Mouse (Mus musculus): ENCODE results near the gene Ppip5k2. TPM values are rescaled to one million over a fixed set of nuclear protein-coding genes. Genes with fewer than 3 reads are reported as not detected.

Gene Ppip5k2
- total RNA-seq, 1 experiment, result 38.8 TPM

- in situ Hi-C loops (cut with MboI; ENCODE audit: low sequenced_read_pairs in 2 of 2, unreplicated experiment in 2 of 2), result no loop called here
- no peak for TF ChIP-seq ZC3H11A (IDR thresholded peaks at IDR 0.05; ENCODE audit: borderline replicate concordance, low read depth, low read length)
- TF ChIP-seq ZNF384 (IDR thresholded peaks at IDR 0.05; ENCODE audit: low read depth, low read length), result no peak
- TF ChIP-seq HCFC1 (IDR thresholded peaks at IDR 0.05; ENCODE audit: borderline replicate concordance, insufficient read depth, low read length), result no peak
- TF ChIP-seq CHD2 (IDR thresholded peaks at IDR 0.05; ENCODE audit: low read depth, low read length), result no peak
- no peak for TF ChIP-seq MAFK (IDR thresholded peaks at IDR 0.05; ENCODE audit: insufficient read depth, low read depth, low read length)
These were observed 15.6 kb upstream of the Ppip5k2 start for GRCm38 (mm10) chr1:97785685-97786393.

GRCm38 (mm10) chr1:97784928-97785327 is 14.7 kb upstream of the Ppip5k2 start:
- no peaks in the 10 kb centered on the region for H3K36me3 ChIP-seq (ENCODE audit: control insufficient read depth, insufficient read depth, low read length, poor library complexity, severe bottlenecking)
- no peaks in the 10 kb centered on the region for H3K4me1 ChIP-seq (ENCODE audit: control insufficient read depth in 2 of 2, insufficient read depth in 2 of 2, low read length in 2 of 2, poor library complexity in 1 of 2)
- in situ Hi-C loops (cut with MboI; ENCODE audit: low sequenced_read_pairs in 2 of 2, unreplicated experiment in 2 of 2), result no loop called here
- DNase-seq (ENCODE audit: low read depth, low spot score), result no peak
- TF ChIP-seq ZNF384 (IDR thresholded peaks at IDR 0.05; ENCODE audit: low read depth, low read length) (no peak), MAFK (IDR thresholded peaks at IDR 0.05; ENCODE audit: insufficient read depth, low read depth, low read length) (no peak), HCFC1 (IDR thresholded peaks at IDR 0.05; ENCODE audit: borderline replicate concordance, insufficient read depth, low read length) (no peak), CHD2 (IDR thresholded peaks at IDR 0.05; ENCODE audit: low read depth, low read length) (no peak), ZC3H11A (IDR thresholded peaks at IDR 0.05; ENCODE audit: borderline replicate concordance, low read depth, low read length) (no peak)
- no peak overlapping the region for H3K9ac ChIP-seq (ENCODE audit: insufficient read depth, low read depth, low read length, poor library complexity, severe bottlenecking)
- H3K4me3 ChIP-seq (ENCODE audit: insufficient read depth in 1 of 2, low read depth in 1 of 2, low read length in 2 of 2, poor library complexity in 1 of 2, severe bottlenecking in 1 of 2), result no peak overlapping the region
- H3K9me3 ChIP-seq (ENCODE audit: control insufficient read depth, insufficient read depth, low read depth, low read length), result no peaks in the 10 kb centered on the region
- no peak overlapping the region for H3K27ac ChIP-seq (ENCODE audit: insufficient read depth, low read depth, low read length, poor library complexity, severe bottlenecking)

More at GRCm38 (mm10) chr1:97785685-97786393, 15.6 kb upstream of the Ppip5k2 start:
- H3K9ac ChIP-seq (ENCODE audit: insufficient read depth, low read depth, low read length, poor library complexity, severe bottlenecking), result no peak overlapping the region
- no peak overlapping the region for H3K4me3 ChIP-seq (ENCODE audit: insufficient read depth in 1 of 2, low read depth in 1 of 2, low read length in 2 of 2, poor library complexity in 1 of 2, severe bottlenecking in 1 of 2)
- no peak for DNase-seq (ENCODE audit: low read depth, low spot score)
- H3K9me3 ChIP-seq (ENCODE audit: control insufficient read depth, insufficient read depth, low read depth, low read length), result no peaks in the 10 kb centered on the region
- no peaks in the 10 kb centered on the region for H3K36me3 ChIP-seq (ENCODE audit: control insufficient read depth, insufficient read depth, low read length, poor library complexity, severe bottlenecking)
- H3K27ac ChIP-seq (ENCODE audit: insufficient read depth, low read depth, low read length, poor library complexity, severe bottlenecking), result no peak overlapping the region
- H3K4me1 ChIP-seq (ENCODE audit: control insufficient read depth in 2 of 2, insufficient read depth in 2 of 2, low read length in 2 of 2, poor library complexity in 1 of 2), result no peaks in the 10 kb centered on the region

GRCm38 (mm10) chr1:97781674-97782073 is 11.5 kb upstream of the Ppip5k2 start:
- H3K9ac ChIP-seq (ENCODE audit: insufficient read depth, low read depth, low read length, poor library complexity, severe bottlenecking), result no peak overlapping the region
- no peak overlapping the region for H3K4me3 ChIP-seq (ENCODE audit: insufficient read depth in 1 of 2, low read depth in 1 of 2, low read length in 2 of 2, poor library complexity in 1 of 2, severe bottlenecking in 1 of 2)
- H3K36me3 ChIP-seq (ENCODE audit: control insufficient read depth, insufficient read depth, low read length, poor library complexity, severe bottlenecking), result no peaks in the 10 kb centered on the region
- DNase-seq (ENCODE audit: low read depth, low spot score), result no peak
- in situ Hi-C loops (cut with MboI; ENCODE audit: low sequenced_read_pairs in 2 of 2, unreplicated experiment in 2 of 2), result no loop called here
- H3K4me1 ChIP-seq (ENCODE audit: control insufficient read depth in 2 of 2, insufficient read depth in 2 of 2, low read length in 2 of 2, poor library complexity in 1 of 2), result no peaks in the 10 kb centered on the region
- H3K9me3 ChIP-seq (ENCODE audit: control insufficient read depth, insufficient read depth, low read depth, low read length), result no peaks in the 10 kb centered on the region
- TF ChIP-seq ZNF384 (IDR thresholded peaks at IDR 0.05; ENCODE audit: low read depth, low read length) (no peak), CHD2 (IDR thresholded peaks at IDR 0.05; ENCODE audit: low read depth, low read length) (no peak), HCFC1 (IDR thresholded peaks at IDR 0.05; ENCODE audit: borderline replicate concordance, insufficient read depth, low read length) (no peak), ZC3H11A (IDR thresholded peaks at IDR 0.05; ENCODE audit: borderline replicate concordance, low read depth, low read length) (no peak), MAFK (IDR thresholded peaks at IDR 0.05; ENCODE audit: insufficient read depth, low read depth, low read length) (no peak)
- no peak overlapping the region for H3K27ac ChIP-seq (ENCODE audit: insufficient read depth, low read depth, low read length, poor library complexity, severe bottlenecking)

- no peak for TF ChIP-seq ZC3H11A (IDR thresholded peaks at IDR 0.05; ENCODE audit: borderline replicate concordance, low read depth, low read length)
- no peak for TF ChIP-seq ZNF384 (IDR thresholded peaks at IDR 0.05; ENCODE audit: low read depth, low read length)
- no peak for TF ChIP-seq HCFC1 (IDR thresholded peaks at IDR 0.05; ENCODE audit: borderline replicate concordance, insufficient read depth, low read length)
- TF ChIP-seq MAFK (IDR thresholded peaks at IDR 0.05; ENCODE audit: insufficient read depth, low read depth, low read length), result no peak
- TF ChIP-seq CHD2 (IDR thresholded peaks at IDR 0.05; ENCODE audit: low read depth, low read length), result no peak
- in situ Hi-C loops (cut with MboI; ENCODE audit: low sequenced_read_pairs in 2 of 2, unreplicated experiment in 2 of 2), result no loop called here
- H3K27ac ChIP-seq (ENCODE audit: insufficient read depth, low read depth, low read length, poor library complexity, severe bottlenecking), result no peak overlapping the region
- H3K4me1 ChIP-seq (ENCODE audit: control insufficient read depth in 2 of 2, insufficient read depth in 2 of 2, low read length in 2 of 2, poor library complexity in 1 of 2), result no peaks in the 10 kb centered on the region
- H3K4me3 ChIP-seq (ENCODE audit: insufficient read depth in 1 of 2, low read depth in 1 of 2, low read length in 2 of 2, poor library complexity in 1 of 2, severe bottlenecking in 1 of 2), result no peak overlapping the region
- DNase-seq (ENCODE audit: low read depth, low spot score), result no peak
- H3K9ac ChIP-seq (ENCODE audit: insufficient read depth, low read depth, low read length, poor library complexity, severe bottlenecking), result no peak overlapping the region
- H3K9me3 ChIP-seq (ENCODE audit: control insufficient read depth, insufficient read depth, low read depth, low read length), result no peaks in the 10 kb centered on the region
- H3K36me3 ChIP-seq (ENCODE audit: control insufficient read depth, insufficient read depth, low read length, poor library complexity, severe bottlenecking), result no peaks in the 10 kb centered on the region
These were observed 3.8 kb upstream of the Ppip5k2 start for GRCm38 (mm10) chr1:97773973-97774372.
